Mouse (Mus musculus): ENCODE results near the gene Ccdc92b.

GRCm38 (mm10) chr11:74589401-74590238 lies 29.8 kb upstream of the Ccdc92b start:
- TF ChIP-seq GATA1 (IDR thresholded peaks at IDR 0.05; ENCODE audit: borderline replicate concordance, low read length) = no peak
- no peak for TF ChIP-seq FLI1 (IDR thresholded peaks at IDR 0.05; ENCODE audit: low read length)
